Mouse (Mus musculus) adrenal gland, adult (tissue): Measurements from ENCODE around the gene Tshz2.

Experiments used
- DNase-seq, 2 experiments: peaks; one replicate each; pipeline ENCODE4 v3.0.0; 2022 to 2023; ENCODE audit warnings: low spot score in 1 of 2; ENCODE audit not compliant: inconsistent age in 2 of 2

The Tshz2 gene

GRCm38 (mm10) chr2:170036791-170037241 is 404.0 kb downstream of the Tshz2 start:
- peak; percentile 24 to 59 for DNase-seq

GRCm38 (mm10) chr2:170037346-170037745 is 404.5 kb downstream of the Tshz2 start:
- DNase-seq: peak in 1 of 2 experiments; percentile 26

GRCm38 (mm10) chr2:170039772-170040171 is 407.0 kb downstream of the Tshz2 start:
- no peak for DNase-seq

- peak; percentile 31 to 40 for DNase-seq
These were observed 408.3 kb downstream of the Tshz2 start for GRCm38 (mm10) chr2:170041101-170041500.

- peak in 1 of 2 experiments; percentile 27 for DNase-seq
These were observed 409.8 kb downstream of the Tshz2 start for GRCm38 (mm10) chr2:170042471-170043213.

GRCm38 (mm10) chr2:170043290-170043689 is 410.5 kb downstream of the Tshz2 start:
- DNase-seq: no peak

- no peak for DNase-seq
These were observed 413.1 kb downstream of the Tshz2 start for GRCm38 (mm10) chr2:170045896-170046295.

- no peak for DNase-seq
These were observed 413.7 kb downstream of the Tshz2 start for GRCm38 (mm10) chr2:170046371-170047145.

GRCm38 (mm10) chr2:170048831-170049230 is 416.0 kb downstream of the Tshz2 start:
- no peak for DNase-seq

- no peak for DNase-seq
These were observed 417.8 kb downstream of the Tshz2 start for GRCm38 (mm10) chr2:170050651-170051050.

- no peak for DNase-seq
These were observed 418.6 kb downstream of the Tshz2 start for GRCm38 (mm10) chr2:170051441-170051840.

- DNase-seq: no peak
These were observed 422.1 kb downstream of the Tshz2 start for GRCm38 (mm10) chr2:170054943-170055342.

GRCm38 (mm10) chr2:170055413-170055812 is 422.6 kb downstream of the Tshz2 start:
- peak; percentile 26 to 73 for DNase-seq

GRCm38 (mm10) chr2:170058774-170059173 is 426.0 kb downstream of the Tshz2 start:
- DNase-seq: no peak

GRCm38 (mm10) chr2:170060066-170060465 is 427.3 kb downstream of the Tshz2 start:
- DNase-seq: peak in 1 of 2 experiments; percentile 51

- no peak for DNase-seq
These were observed 429.6 kb downstream of the Tshz2 start for GRCm38 (mm10) chr2:170062378-170062777.

- DNase-seq: no peak
These were observed 437.2 kb downstream of the Tshz2 start for GRCm38 (mm10) chr2:170069976-170070375.

- DNase-seq: peak in 1 of 2 experiments; percentile 40
These were observed 437.9 kb downstream of the Tshz2 start for GRCm38 (mm10) chr2:170070641-170071241.

GRCm38 (mm10) chr2:170076941-170077490 is 444.2 kb downstream of the Tshz2 start:
- DNase-seq: no peak

GRCm38 (mm10) chr2:170078041-170078440 is 445.2 kb downstream of the Tshz2 start:
- DNase-seq: no peak

GRCm38 (mm10) chr2:170078442-170079017 is 445.7 kb downstream of the Tshz2 start:
- no peak for DNase-seq
